10 mouse cellular contexts compared by ENCODE assay signal in genomic region chr7:18679772-18680171, GRCm38 (mm10). TPM values are rescaled to one million over a fixed set of nuclear protein-coding genes. Genes with fewer than 3 reads are reported as not detected.
DNase-seq lines count a peak whose midpoint lies in the region; ATAC-seq and TF ChIP-seq lines count a peak whose summit lies in the region.
"Had no signal": no experiment of that assay in that cellular context is flagged by ENCODE, and none has a peak within 500 bp of the region (broad histone marks: within the 10 kb centered on the region; RNA-seq: fewer than 3 reads in every experiment).

No protein-coding gene starts in this region.

- ATAC-seq in hindbrain, postnatal 0 days, result peak; percentile 53; the same call in 1 of the 2 replicates
- ATAC-seq in liver, embryonic 14.5 days (ENCODE audit: insufficient read depth), result no peak

- no peak for TF ChIP-seq EP300 in ES-Bruce4 (IDR thresholded peaks at IDR 0.05; ENCODE audit: insufficient read depth, low read depth, low read length)
- TF ChIP-seq EP300 in liver, embryonic 14.5 days (IDR thresholded peaks at IDR 0.05; ENCODE audit: low read depth), result no peak

- intact Hi-C loops in heart, postnatal 14 days (cut with DNase I), result loop anchor here (2.0 to 5.0 kb wide), 2 partner anchors 1523 to 1607 kb away; partner anchors contain the start of gene Psg16
- intact Hi-C loops in heart, postnatal 25 days (cut with DNase I), result loop anchor here (5.0 to 10.0 kb wide), 2 partner anchors 1525 to 1607 kb away; partner anchors contain the start of genes Ceacam3 and Psg16

- 0 out of 2 replicates have a peak, but pooled peaks cover 1% of the 10 kb centered on the region for H3K9me3 ChIP-seq in ES-Bruce4 (replicated peaks; ENCODE audit: control insufficient read depth, insufficient read depth, low read length, poor library complexity, severe bottlenecking)
- H3K9me3 ChIP-seq in hindbrain, postnatal 0 days (ENCODE audit: low read length), result no peaks in the 10 kb centered on the region
- H3K9me3 ChIP-seq in liver, embryonic 14.5 days (ENCODE audit: control insufficient read depth, low read length), result no peaks in the 10 kb centered on the region

- H3K4me1 ChIP-seq in ES-Bruce4 (ENCODE audit: control insufficient read depth, insufficient read depth, low read length), result no peaks in the 10 kb centered on the region
- no peaks in the 10 kb centered on the region for H3K4me1 ChIP-seq in cerebellum, adult 2 months (ENCODE audit: control insufficient read depth, insufficient read depth, low read length)
- no peaks in the 10 kb centered on the region for H3K4me1 ChIP-seq in hindbrain, postnatal 0 days (ENCODE audit: insufficient read depth, low read length)
- H3K4me1 ChIP-seq in liver, embryonic 14.5 days (replicated peaks; ENCODE audit: control insufficient read depth in 2 of 2, insufficient read depth in 2 of 2, low read length in 1 of 2), result no peaks in the 10 kb centered on the region

- no peak overlapping the region for H3K4me2 ChIP-seq in hindbrain, postnatal 0 days (ENCODE audit: low read depth, low read length)
- H3K4me2 ChIP-seq in liver, embryonic 14.5 days (ENCODE audit: low read depth), result no peak overlapping the region

- TF ChIP-seq CTCF in ES-Bruce4 (IDR thresholded peaks at IDR 0.05; ENCODE audit: low read depth, low read length), result peak; percentile 58
- TF ChIP-seq CTCF in cerebellum, adult 2 months (IDR thresholded peaks at IDR 0.05; ENCODE audit: borderline replicate concordance, insufficient read depth, low read depth, low read length), result peak; percentile 69
- TF ChIP-seq CTCF in hindbrain, postnatal 0 days (IDR thresholded peaks at IDR 0.05; ENCODE audit: low read depth), result peak; percentile 85
- TF ChIP-seq CTCF in liver, embryonic 14.5 days (IDR thresholded peaks at IDR 0.05; ENCODE audit: low read depth), result peak; percentile 58

- H3K36me3 ChIP-seq in ES-Bruce4 (ENCODE audit: control insufficient read depth, insufficient read depth, low read length, poor library complexity, severe bottlenecking), result no peaks in the 10 kb centered on the region
- no peaks in the 10 kb centered on the region for H3K36me3 ChIP-seq in hindbrain, postnatal 0 days (ENCODE audit: insufficient read depth, low read length)
- H3K36me3 ChIP-seq in liver, embryonic 14.5 days (replicated peaks; ENCODE audit: control insufficient read depth, insufficient read depth, low read depth), result no peaks in the 10 kb centered on the region

- H3K4me3 ChIP-seq in ES-Bruce4 (ENCODE audit: low read depth, low read length), result no peak overlapping the region
- H3K4me3 ChIP-seq in cerebellum, adult 2 months (replicated peaks; ENCODE audit: insufficient read depth, low read depth, low read length), result no peak overlapping the region
- H3K4me3 ChIP-seq in hindbrain, postnatal 0 days (ENCODE audit: low read length), result no peak overlapping the region
- H3K4me3 ChIP-seq in liver, embryonic 14.5 days (ENCODE audit: insufficient read depth in 1 of 2, low read depth in 2 of 2, low read length in 2 of 2), result no peak overlapping the region

- TF ChIP-seq POLR2A in ES-Bruce4 (IDR thresholded peaks at IDR 0.05; ENCODE audit: insufficient read depth, low read length), result no peak
- TF ChIP-seq POLR2A in cerebellum, adult 2 months (IDR thresholded peaks at IDR 0.05; ENCODE audit: borderline replicate concordance, insufficient read depth, low read length), result no peak

- no peak overlapping the region for H3K9ac ChIP-seq in ES-Bruce4 (ENCODE audit: low read depth, poor library complexity, severe bottlenecking)
- no peak overlapping the region for H3K9ac ChIP-seq in hindbrain, postnatal 0 days (replicated peaks; ENCODE audit: low read length)
- H3K9ac ChIP-seq in liver, embryonic 14.5 days (replicated peaks), result no peak overlapping the region

- WGBS in cerebellum, adult 2 months, result 38% methylated on average over 2 of the region's 2 CpGs
- WGBS in hindbrain, postnatal 0 days, result 45% methylated on average over 2 of the region's 2 CpGs
- 25% methylated on average over 2 of the region's 2 CpGs for WGBS in liver, embryonic 14.5 days (ENCODE audit: insufficient replicate concordance)

- no peak overlapping the region for H3K27ac ChIP-seq in ES-Bruce4 (ENCODE audit: insufficient read depth, low read length)
- H3K27ac ChIP-seq in cerebellum, adult 2 months (ENCODE audit: insufficient read depth, low read length), result no peak overlapping the region
- H3K27ac ChIP-seq in hindbrain, postnatal 0 days, result no peak overlapping the region
- H3K27ac ChIP-seq in liver, embryonic 14.5 days, result no peak overlapping the region

- no peaks in the 10 kb centered on the region for H3K27me3 ChIP-seq in ES-Bruce4 (ENCODE audit: control insufficient read depth, insufficient read depth, low read length, poor library complexity, severe bottlenecking)
- H3K27me3 ChIP-seq in cerebellum, adult 2 months (ENCODE audit: control insufficient read depth, insufficient read depth, low read length), result no peaks in the 10 kb centered on the region
- no peaks in the 10 kb centered on the region for H3K27me3 ChIP-seq in hindbrain, postnatal 0 days (ENCODE audit: insufficient read depth, low read length)
- no peaks in the 10 kb centered on the region for H3K27me3 ChIP-seq in liver, embryonic 14.5 days (ENCODE audit: control insufficient read depth, insufficient read depth, low read length)

- DNase-seq in heart, postnatal 14 days, result peak; percentile 17 to 45
- DNase-seq in heart, postnatal 25 days (ENCODE audit: low spot score), result no peak
- peak; percentile 38 to 39 for DNase-seq in cerebellum, adult 2 months
- peak; percentile 73 for DNase-seq in hindbrain, postnatal 0 days (ENCODE audit: low spot score)
- DNase-seq in liver, embryonic 14.5 days (ENCODE audit: low read depth in 3 of 3, low spot score in 3 of 3), result no peak
- DNase-seq in right cerebral cortex, postnatal 4 days, result peak; percentile 17
- no peak for DNase-seq in spleen, postnatal 36 days (ENCODE audit: low spot score in 2 of 2)

RNA-seq across cellular contexts. Expression of gene Psg20, which starts 6.2 kb away (rescaled TPM):
- not detected for total RNA-seq in heart, postnatal 14 days (2021)
- not detected for total RNA-seq in heart, postnatal 25 days (2021)
- polyA plus RNA-seq in ES-Bruce4 (2011; ENCODE audit: insufficient read depth, insufficient read length, low read depth, missing spikeins), result not detected in 2 replicates
- polyA plus RNA-seq in cerebellum, adult 2 months (2012; rRNA removed), result not detected in 2 replicates
- not detected in 2 replicates for total RNA-seq in hindbrain, postnatal 0 days (2014; rRNA removed)
- not detected in 2 replicates for polyA plus RNA-seq in hindbrain, postnatal 0 days (2015; fragmentation: Nextera tagmentation; extraction: Ambion mirVana)
- polyA plus RNA-seq in liver, embryonic 14.5 days (2012; rRNA removed), result not detected in 2 replicates
- not detected in 2 replicates for polyA plus RNA-seq in liver, embryonic 14.5 days (2014; fragmentation: Nextera tagmentation; extraction: Ambion mirVana)
- total RNA-seq: neutrophil, adult 5-6 weeks had no signal
- polyA plus RNA-seq: large intestine, adult 2 months had no signal

RNA-seq across cellular contexts. Expression of gene Psg21, which starts 23.2 kb away (rescaled TPM):
- total RNA-seq in heart, postnatal 14 days (2021), result not detected
- not detected for total RNA-seq in heart, postnatal 25 days (2021)
- polyA plus RNA-seq in ES-Bruce4 (2011; ENCODE audit: insufficient read depth, insufficient read length, low read depth, missing spikeins), result 3.3 and 9.5 TPM in 2 replicates
- polyA plus RNA-seq in cerebellum, adult 2 months (2012; rRNA removed), result not detected in 2 replicates
- total RNA-seq in hindbrain, postnatal 0 days (2014; rRNA removed), result not detected in 2 replicates
- polyA plus RNA-seq in hindbrain, postnatal 0 days (2015; fragmentation: Nextera tagmentation; extraction: Ambion mirVana), result not detected in 2 replicates
- polyA plus RNA-seq in liver, embryonic 14.5 days (2012; rRNA removed), result 0.02 TPM in 1 of 2 replicates, not detected in the other
- not detected in 2 replicates for polyA plus RNA-seq in liver, embryonic 14.5 days (2014; fragmentation: Nextera tagmentation; extraction: Ambion mirVana)
- total RNA-seq: neutrophil, adult 5-6 weeks had no signal
- polyA plus RNA-seq: large intestine, adult 2 months had no signal

RNA-seq across cellular contexts. Expression of gene Psg22, which starts 38.1 kb away (rescaled TPM):
- not detected for total RNA-seq in heart, postnatal 14 days (2021)
- not detected for total RNA-seq in heart, postnatal 25 days (2021)
- not detected in 2 replicates for polyA plus RNA-seq in ES-Bruce4 (2011; ENCODE audit: insufficient read depth, insufficient read length, low read depth, missing spikeins)
- polyA plus RNA-seq in cerebellum, adult 2 months (2012; rRNA removed), result not detected in 2 replicates
- not detected in 2 replicates for total RNA-seq in hindbrain, postnatal 0 days (2014; rRNA removed)
- polyA plus RNA-seq in hindbrain, postnatal 0 days (2015; fragmentation: Nextera tagmentation; extraction: Ambion mirVana), result not detected in 2 replicates
- 0.01 and 0.04 TPM in 2 replicates for polyA plus RNA-seq in liver, embryonic 14.5 days (2012; rRNA removed)
- 0.05 TPM in 1 of 2 replicates, not detected in the other for polyA plus RNA-seq in liver, embryonic 14.5 days (2014; fragmentation: Nextera tagmentation; extraction: Ambion mirVana)
- total RNA-seq: neutrophil, adult 5-6 weeks had no signal
- polyA plus RNA-seq: large intestine, adult 2 months had no signal

Comparison
In these comparisons a context has a peak if more than half of its experiments do, and no peak if none do; other contexts are left out.
1. DNase-seq: peak in heart, postnatal 14 days (2 of 2), cerebellum, adult 2 months (2 of 2), hindbrain, postnatal 0 days (single experiment) and right cerebral cortex, postnatal 4 days (single experiment); none in heart, postnatal 25 days (single experiment), liver, embryonic 14.5 days (0 of 3) and spleen, postnatal 36 days (0 of 2).
2. Peak in every context shown above with its lines, with median percentiles within 50 percentile points of each other: CTCF ChIP-seq.